Mouse (Mus musculus) lung, postnatal 0 days (tissue): ENCODE data around the gene Dnajb12.

ENCODE experiments used
- CTCF ChIP-seq: IDR thresholded peaks from 2 replicates; pipeline ENCODE4 v1.5.1; 2016; ENCODE audit warnings: antibody characterized with exemption, mild to moderate bottlenecking
- EP300 ChIP-seq: IDR thresholded peaks from 2 replicates; pipeline ENCODE4 v1.6.1; 2016; ENCODE audit warnings: antibody characterized with exemption, mild to moderate bottlenecking, control low read depth

DNA sequence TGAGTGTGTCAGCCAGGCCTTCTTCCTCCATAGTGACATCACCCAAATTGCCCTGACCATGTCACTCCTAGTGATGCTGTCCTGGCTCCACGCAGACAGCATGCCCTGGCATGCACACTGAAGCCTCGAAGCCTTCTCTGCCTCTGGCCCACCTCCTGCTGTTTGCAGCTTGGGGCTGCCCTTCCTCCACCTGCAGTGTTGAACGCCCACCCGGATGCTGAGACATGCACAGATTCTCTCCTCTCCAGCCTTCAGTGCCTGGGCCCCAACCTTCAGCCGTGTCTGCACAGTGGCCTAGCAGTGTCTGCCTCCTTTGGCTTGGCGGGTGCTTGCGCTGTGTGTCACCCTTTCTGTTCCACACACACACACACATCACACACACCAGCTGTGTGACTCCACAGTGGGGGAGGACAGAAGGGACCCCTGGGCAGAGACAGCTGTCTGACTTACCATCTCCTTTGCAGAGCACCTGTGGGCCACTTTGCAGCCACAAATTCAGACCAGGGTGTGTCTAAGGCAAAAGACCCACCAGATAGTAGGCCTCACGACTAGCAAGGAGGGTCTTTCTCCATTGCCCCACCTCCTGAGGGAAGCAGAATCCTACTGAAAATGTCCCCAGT, 22.7 kb downstream of the Dnajb12 start:
- TF ChIP-seq CTCF (no peak), EP300 (no peak)
